Mouse (Mus musculus) bone marrow macrophage, adult 2 months (primary cell): Measurements from ENCODE around the gene Ebf1.

ENCODE experiments used
- CTCF ChIP-seq: IDR thresholded peaks from 2 replicates; pipeline ENCODE4 v1.5.1; 2012; ENCODE audit warnings: low read depth, mild to moderate bottlenecking, low read length, moderate library complexity
- POLR2A ChIP-seq: IDR thresholded peaks from 2 replicates; pipeline ENCODE4 v1.6.1; 2012; ENCODE audit warnings: mild to moderate bottlenecking, low read depth, low read length, borderline replicate concordance

DNA sequence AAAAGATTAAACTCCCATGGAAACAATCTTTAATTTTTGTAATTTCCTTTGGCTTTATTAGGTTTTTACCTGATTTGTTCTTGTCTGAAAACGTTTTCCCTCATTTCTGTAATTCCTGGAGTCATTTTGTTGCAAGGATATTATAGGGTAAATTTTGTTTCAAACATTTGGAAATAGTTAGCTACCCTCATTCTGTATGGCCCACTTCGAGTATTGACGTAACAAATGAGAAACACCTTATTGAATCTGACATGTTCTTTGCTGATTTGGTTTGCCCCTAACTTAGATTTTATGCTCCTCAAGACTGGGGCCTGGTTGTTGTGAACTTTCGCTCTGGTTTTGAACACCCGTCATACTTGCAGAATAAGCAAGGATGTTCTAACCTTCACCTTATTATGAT lies 120.9 kb downstream of the Ebf1 start:
- TF ChIP-seq POLR2A (no peak), CTCF (no peak)
